Mouse (Mus musculus) intestine, embryonic 14.5 days (tissue): ENCODE results near the gene Gm10959. TPM values are rescaled to one million over a fixed set of nuclear protein-coding genes. Genes with fewer than 3 reads are reported as not detected.

Experiments
- ATAC-seq: fragments of 200-750 bp; cut with Nextera tagmentation; replicated peaks from 2 replicates; pipeline ENCODE4 v1.8.0; 2017; ENCODE audit warnings: low read depth, moderate number of reproducible peaks, moderate TSS enrichment, moderate library complexity; ENCODE audit not compliant: low FRiP score, low TSS enrichment
- DNase-seq: peaks from one replicate; pipeline ENCODE4 v3.0.0-alpha.2; 2018; ENCODE audit warnings: low spot score
- H3K27ac ChIP-seq: fragments of 300-500 bp; sonication (generic); 2 replicates; pipeline ENCODE4 v1.5.1; 2014; ENCODE audit warnings: low read depth, mild to moderate bottlenecking, control low read depth
- H3K27me3 ChIP-seq: fragments of 300-500 bp; sonication (generic); replicated peaks from 2 replicates; pipeline ENCODE4 v1.6.1; 2014; ENCODE audit warnings: low read length, control low read depth; ENCODE audit not compliant: control insufficient read depth, insufficient read depth
- H3K36me3 ChIP-seq: fragments of 300-500 bp; sonication (generic); 2 replicates; pipeline ENCODE4 v1.6.1; 2014; ENCODE audit warnings: low read length, control low read depth; ENCODE audit not compliant: control insufficient read depth, insufficient read depth
- H3K4me1 ChIP-seq: fragments of 300-500 bp; sonication (generic); replicated peaks from 2 replicates; pipeline ENCODE4 v1.6.1; 2014; ENCODE audit warnings: low read length, control low read depth, mixed read lengths; ENCODE audit not compliant: control insufficient read depth, insufficient read depth
- H3K4me2 ChIP-seq: fragments of 300-500 bp; sonication (generic); 2 replicates; pipeline ENCODE4 v1.6.1; 2014; ENCODE audit warnings: low read length
- H3K4me3 ChIP-seq: fragments of 300-500 bp; sonication (generic); 2 replicates; pipeline ENCODE4 v1.5.1; 2014; ENCODE audit warnings: low read depth, low read length, control low read depth, mixed read lengths
- H3K9ac ChIP-seq: fragments of 300-500 bp; sonication (generic); 2 replicates; pipeline ENCODE4 v1.6.1; 2014; ENCODE audit warnings: mild to moderate bottlenecking, low read length
- H3K9me3 ChIP-seq: fragments of 300-500 bp; sonication (generic); 2 replicates; pipeline ENCODE4 v1.6.1; 2016; ENCODE audit warnings: low read length, control low read depth; ENCODE audit not compliant: control insufficient read depth
- WGBS: fragments of 180-500 bp; shearing (Covaris S2); extraction: QIAGEN DNeasy Blood & Tissue Kit; methylation state at CpG from one replicate; pipeline ENCODE4 v1.1.7; 2014; 5-methylcytosine and 5-hydroxymethylcytosine counted together
- polyA plus RNA-seq: library from polyadenylated mRNA; unstranded; fragments of >200 nt; fragmentation: Nextera tagmentation; extraction: Ambion mirVana; gene quantifications from 2 replicates; pipeline ENCODE4 v1.2.1, GENCODE M21; 2014

Gm10959 gene
- polyA plus RNA-seq, 1 experiment from 2014 or later = not detected

DNA sequence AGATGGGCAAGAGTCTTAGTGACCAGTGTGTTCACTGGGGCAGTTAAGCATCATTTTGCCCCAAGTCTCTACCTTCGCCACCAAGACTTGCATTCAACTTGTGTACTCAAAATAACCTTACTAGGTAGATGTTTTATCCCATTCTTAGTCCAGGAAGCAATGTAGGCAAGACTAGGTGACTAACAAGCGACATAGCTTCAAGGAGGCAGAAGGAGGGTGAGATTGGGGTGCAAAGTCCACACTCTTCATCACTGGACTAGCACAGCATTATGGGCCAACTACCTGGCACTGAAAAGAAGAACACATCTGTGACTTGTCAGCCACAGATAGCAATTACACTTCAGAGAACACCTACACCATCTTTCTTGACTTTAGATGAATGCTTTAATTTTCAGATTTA is 42.3 kb downstream of the Gm10959 start:
- ATAC-seq (no peak), DNase-seq (peak; percentile 41)
- Histone ChIP-seq H3K36me3 (no peaks in the 10 kb centered on the region), H3K27ac (no peak overlapping the region), H3K9me3 (no peaks in the 10 kb centered on the region), H3K9ac (no peak overlapping the region), H3K4me3 (no peak overlapping the region), H3K27me3 (no peaks in the 10 kb centered on the region), H3K4me2 (no peak overlapping the region), H3K4me1 (peaks cover 3% of the 10 kb centered on the region; the same call in 1 of the 2 replicates)
- WGBS = 81% methylated on average over 2 of the region's 2 CpGs

DNA sequence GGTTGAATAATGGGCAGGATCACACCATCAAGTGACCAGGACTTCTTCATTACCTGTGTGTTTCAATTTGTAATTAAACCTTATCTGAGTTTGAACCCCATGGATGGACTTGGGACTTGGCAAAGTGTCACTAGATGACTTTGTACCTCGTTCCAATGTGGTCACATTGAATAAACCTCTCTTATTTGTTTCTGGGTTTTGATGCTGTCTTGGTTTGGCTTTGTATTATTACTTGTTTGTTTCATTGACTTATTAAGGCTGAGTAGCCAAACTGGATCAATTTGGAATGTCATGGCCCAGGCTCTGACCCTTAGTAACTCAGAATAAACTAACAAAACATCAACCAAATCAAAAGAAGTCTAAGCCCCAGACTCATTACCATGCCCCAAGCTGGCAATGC is 47.6 kb downstream of the Gm10959 start:
- no peaks in the 10 kb centered on the region for H3K36me3 ChIP-seq
- DNase-seq = no peak
- WGBS = 89% methylated on average over 1 of the region's 1 CpGs
- H3K4me1 ChIP-seq = no peaks in the 10 kb centered on the region
- no peak overlapping the region for H3K27ac ChIP-seq
- H3K9me3 ChIP-seq = no peaks in the 10 kb centered on the region
- no peaks in the 10 kb centered on the region for H3K27me3 ChIP-seq
- no peak overlapping the region for H3K9ac ChIP-seq
- H3K4me2 ChIP-seq = no peak overlapping the region
- ATAC-seq = no peak
- no peak overlapping the region for H3K4me3 ChIP-seq

DNA sequence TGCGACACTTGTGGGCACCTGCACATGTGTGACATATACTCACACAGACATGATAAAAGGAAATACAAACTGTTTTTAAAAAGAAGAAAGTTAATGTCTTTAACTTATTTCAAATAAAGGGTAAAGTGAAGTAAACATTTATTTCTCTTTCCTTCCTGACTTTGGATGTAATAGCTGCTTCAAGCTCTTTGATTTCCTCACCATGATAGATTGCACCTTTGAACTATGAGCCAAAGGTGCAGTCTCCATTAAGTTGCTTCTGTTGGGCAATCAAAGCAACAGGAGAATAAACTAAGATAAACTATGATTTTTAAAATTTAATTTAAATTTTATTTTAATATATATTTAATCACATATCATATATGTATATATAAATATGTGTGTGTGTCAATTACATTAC is 50.9 kb downstream of the Gm10959 start:
- DNase-seq = no peak
- no peak overlapping the region for H3K4me2 ChIP-seq
- no peaks in the 10 kb centered on the region for H3K4me1 ChIP-seq
- no peak overlapping the region for H3K27ac ChIP-seq
- no peaks in the 10 kb centered on the region for H3K27me3 ChIP-seq
- no peak overlapping the region for H3K4me3 ChIP-seq
- no peaks in the 10 kb centered on the region for H3K9me3 ChIP-seq
- 95% methylated on average over 1 of the region's 1 CpGs for WGBS
- ATAC-seq = no peak
- no peaks in the 10 kb centered on the region for H3K36me3 ChIP-seq
- no peak overlapping the region for H3K9ac ChIP-seq

DNA sequence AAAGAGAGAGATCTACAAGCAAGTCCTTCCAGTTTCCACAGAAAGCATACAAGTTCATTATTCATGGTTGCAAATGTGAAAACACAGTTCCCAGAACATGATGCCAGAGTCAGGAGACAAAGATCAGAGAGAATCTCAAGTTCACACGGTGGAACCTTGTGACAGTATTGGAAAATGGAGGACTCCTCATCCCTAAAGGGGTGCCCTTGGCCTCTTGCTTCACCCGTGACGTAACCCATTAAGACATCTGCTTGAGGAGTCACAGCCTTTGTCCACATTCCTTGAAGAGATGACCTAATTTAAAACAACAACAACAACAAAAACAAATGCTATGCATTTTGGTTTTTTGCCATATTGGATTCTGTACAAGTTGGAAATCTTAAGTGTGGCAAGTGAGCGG is 54.1 kb downstream of the Gm10959 start:
- H3K36me3 ChIP-seq = no peaks in the 10 kb centered on the region
- H3K4me3 ChIP-seq = no peak overlapping the region
- no peaks in the 10 kb centered on the region for H3K4me1 ChIP-seq
- DNase-seq = no peak
- 88% methylated on average over 4 of the region's 4 CpGs for WGBS
- ATAC-seq = no peak
- H3K4me2 ChIP-seq = no peak overlapping the region
- no peak overlapping the region for H3K9ac ChIP-seq
- no peaks in the 10 kb centered on the region for H3K27me3 ChIP-seq
- no peak overlapping the region for H3K27ac ChIP-seq
- no peaks in the 10 kb centered on the region for H3K9me3 ChIP-seq

Other genes starting within 250 kb of the Gm10959 start
- gene Pde5a, start 190.4 kb downstream of the Gm10959 start, polyA plus RNA-seq = 31.6 and 33.8 TPM in 2 replicates
- 100 and 126 TPM in 2 replicates for gene Fabp2, start 24.3 kb downstream of the Gm10959 start, polyA plus RNA-seq
- gene 1810037I17Rik, start 4.8 kb upstream of the Gm10959 start, polyA plus RNA-seq = 125 and 132 TPM in 2 replicates
- 12.7 and 15.4 TPM in 2 replicates for gene Usp53, start 65.2 kb upstream of the Gm10959 start, polyA plus RNA-seq
- not detected in 2 replicates for gene Myoz2, start 115.7 kb upstream of the Gm10959 start, polyA plus RNA-seq